Mouse (Mus musculus): ENCODE results near the gene Flt3. TPM values are rescaled to one million over a fixed set of nuclear protein-coding genes. Genes with fewer than 3 reads are reported as not detected.

Flt3 gene
- polyA plus RNA-seq (2016; fragmentation: Nextera tagmentation; extraction: Ambion mirVana): 0.02 and 0.12 TPM in 2 replicates

DNA sequence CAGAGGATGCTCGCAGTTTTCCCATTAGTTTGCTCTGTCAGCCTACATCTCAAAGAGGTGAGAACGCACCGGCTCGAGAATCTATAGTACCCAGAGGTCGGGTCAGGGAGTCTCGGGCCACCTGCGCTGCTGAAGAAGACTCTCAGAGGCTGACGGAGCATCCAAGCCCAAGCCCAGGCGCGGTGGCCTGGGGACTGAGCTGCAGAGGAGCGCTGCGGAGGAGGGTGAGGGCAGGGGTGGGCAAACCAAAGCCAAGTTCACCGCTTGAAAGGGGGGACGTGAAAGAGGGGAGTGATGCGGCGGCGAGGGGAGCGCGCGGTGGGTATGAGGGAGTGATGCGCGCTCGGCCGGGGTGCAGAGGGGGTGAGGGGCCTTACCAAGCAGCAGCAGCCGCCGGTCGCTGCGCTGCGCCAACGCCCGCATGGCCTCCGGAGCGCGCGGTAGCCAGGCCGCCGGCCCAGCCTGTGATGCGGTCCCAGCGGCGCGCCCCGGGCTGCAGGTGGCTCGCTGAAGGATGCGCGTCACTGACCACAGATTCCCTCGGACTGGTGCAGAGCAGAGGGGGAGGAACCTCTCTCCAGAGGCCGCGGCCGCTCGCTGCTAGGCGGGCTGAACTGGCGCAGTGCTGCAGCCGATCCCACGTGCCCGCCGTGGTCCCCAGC is at the start of gene Flt3:
Gene Flt3, minus strand, starts transcription at position 647 of the 662 bp plus-strand sequence.
- H3K4me3 ChIP-seq: peak within 1 kb of the TSS; percentile 58
- no peak within 1 kb of the TSS for H3K27ac ChIP-seq (replicated peaks)
- peaks cover 55% of the 10 kb centered on the region for H3K27me3 ChIP-seq (ENCODE audit: low read depth, poor library complexity, severe bottlenecking)
- H3K4me1 ChIP-seq: peaks cover 15% of the 10 kb centered on the region
- WGBS: under 1% methylated on average over 56 of the region's 56 CpGs
- 0 out of 2 replicates have a peak, but pooled peaks cover 3% of the 10 kb centered on the region for H3K9me3 ChIP-seq (replicated peaks)
- no peaks in the 10 kb centered on the region for H3K36me3 ChIP-seq
- peak; percentile 62 for DNase-seq (ENCODE audit: low spot score)

DNA sequence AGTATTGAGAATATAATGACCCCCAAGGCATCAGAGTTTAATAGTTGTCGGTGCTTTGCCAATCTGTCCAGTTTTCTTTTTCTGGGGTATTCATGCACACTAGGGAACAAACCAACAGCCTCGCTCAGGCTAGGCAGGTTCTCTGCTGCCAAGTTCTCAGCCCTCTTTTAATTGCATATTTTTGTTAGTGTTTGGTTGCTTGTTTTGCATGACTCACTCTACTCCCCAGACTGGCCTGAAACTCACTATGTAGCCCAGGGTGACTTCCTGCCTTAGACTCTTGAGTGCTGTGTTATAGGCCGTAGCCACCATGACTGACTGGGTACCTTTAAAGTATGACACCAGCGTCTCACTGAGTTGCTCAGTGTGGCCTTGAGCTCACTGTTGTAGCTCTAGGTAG is 48.6 kb upstream of the Flt3 start:
- DNase-seq (ENCODE audit: low spot score): no peak
- H3K4me3 ChIP-seq: no peak overlapping the region
- H3K36me3 ChIP-seq: peaks cover 29% of the 10 kb centered on the region
- 84% methylated on average over 4 of the region's 4 CpGs for WGBS
- no peaks in the 10 kb centered on the region for H3K9me3 ChIP-seq (replicated peaks)
- H3K27ac ChIP-seq (replicated peaks): no peak overlapping the region
- H3K27me3 ChIP-seq (ENCODE audit: low read depth, poor library complexity, severe bottlenecking): no peaks in the 10 kb centered on the region
- peaks cover 18% of the 10 kb centered on the region for H3K4me1 ChIP-seq

DNA sequence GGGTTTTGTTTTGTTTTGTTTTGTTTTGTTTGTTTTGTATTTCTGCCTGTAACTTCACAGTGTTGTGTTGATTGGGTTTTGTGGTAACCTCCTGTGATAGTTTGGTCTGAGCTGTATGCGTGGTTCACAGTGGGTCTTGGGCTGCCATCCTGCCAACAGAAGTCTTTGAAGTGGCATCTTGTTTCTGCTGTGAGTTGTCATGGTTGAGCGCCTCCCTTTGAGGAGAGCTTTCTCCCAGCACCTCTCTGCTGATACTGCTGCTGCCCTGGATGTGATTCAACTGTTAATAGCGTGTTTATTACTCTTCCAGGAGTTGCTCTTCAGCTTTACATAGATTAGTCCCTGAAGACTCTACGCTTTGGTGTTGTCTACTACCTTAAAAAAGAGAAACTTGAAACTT is 48.2 kb upstream of the Flt3 start:
- no peaks in the 10 kb centered on the region for H3K9me3 ChIP-seq (replicated peaks)
- no peak overlapping the region for H3K27ac ChIP-seq (replicated peaks)
- no peak overlapping the region for H3K4me3 ChIP-seq
- no peak for DNase-seq (ENCODE audit: low spot score)
- H3K4me1 ChIP-seq: peaks cover 18% of the 10 kb centered on the region
- 39% methylated on average over 4 of the region's 4 CpGs for WGBS
- peaks cover 25% of the 10 kb centered on the region for H3K36me3 ChIP-seq
- no peaks in the 10 kb centered on the region for H3K27me3 ChIP-seq (ENCODE audit: low read depth, poor library complexity, severe bottlenecking)

- H3K4me3 ChIP-seq: no peak overlapping the region
- no peak for DNase-seq (ENCODE audit: low spot score)
- H3K27me3 ChIP-seq (ENCODE audit: low read depth, poor library complexity, severe bottlenecking): no peaks in the 10 kb centered on the region
- no peak overlapping the region for H3K27ac ChIP-seq (replicated peaks)
- 90% methylated on average over 4 of the region's 4 CpGs for WGBS
- H3K4me1 ChIP-seq: peaks cover 18% of the 10 kb centered on the region
- H3K9me3 ChIP-seq (replicated peaks): no peaks in the 10 kb centered on the region
- no peaks in the 10 kb centered on the region for H3K36me3 ChIP-seq
Observed at GRCm38 (mm10) chr5:147445252-147445651, 45.0 kb upstream of the Flt3 start.

DNA sequence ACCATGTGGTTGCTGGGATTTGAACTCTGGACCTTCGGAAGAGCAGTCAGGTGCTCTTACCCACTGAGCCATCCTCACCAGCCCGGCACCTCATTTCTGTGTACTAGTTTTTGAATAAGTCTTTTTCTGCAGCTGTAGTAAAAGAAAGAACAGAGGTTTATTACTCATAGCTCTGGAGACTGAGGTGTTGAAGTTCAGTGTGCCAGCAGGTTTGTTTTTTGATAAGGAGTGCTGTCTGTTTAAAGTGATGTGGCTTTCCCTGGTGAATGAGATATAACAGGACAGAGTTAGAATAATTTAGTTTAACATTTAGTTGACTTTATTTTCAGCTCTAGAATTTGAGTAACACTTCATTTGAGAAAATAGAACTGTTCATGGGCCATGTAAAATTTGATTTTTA is 44.5 kb upstream of the Flt3 start:
- Histone ChIP-seq H3K9me3 (replicated peaks) (no peaks in the 10 kb centered on the region), H3K4me3 (no peak overlapping the region), H3K36me3 (peaks cover 3% of the 10 kb centered on the region; the same call in 1 of the 2 replicates), H3K27ac (replicated peaks) (no peak overlapping the region), H3K27me3 (ENCODE audit: low read depth, poor library complexity, severe bottlenecking) (no peaks in the 10 kb centered on the region), H3K4me1 (peaks cover 18% of the 10 kb centered on the region)
- 88% methylated on average over 2 of the region's 2 CpGs for WGBS
- no peak for DNase-seq (ENCODE audit: low spot score)

DNA sequence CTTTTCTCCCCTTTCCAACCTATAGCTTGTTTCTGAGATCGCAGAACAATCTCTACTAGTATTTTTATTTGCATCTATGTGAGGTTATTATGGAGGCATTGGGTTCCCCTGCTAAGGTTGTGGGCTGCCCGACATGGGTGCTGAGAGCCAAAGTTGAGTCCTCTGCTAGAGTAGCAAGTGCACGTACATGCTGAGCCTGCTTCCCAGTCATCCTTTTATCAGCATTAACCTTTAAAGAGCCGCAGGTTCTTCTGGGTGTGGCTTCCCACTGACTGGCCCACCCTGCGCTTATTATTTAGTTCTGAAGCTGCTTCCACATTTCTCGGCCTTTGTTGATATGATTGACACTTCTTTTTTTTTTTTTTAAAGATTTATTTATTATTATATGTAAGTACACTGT is 44.0 kb upstream of the Flt3 start:
- Histone ChIP-seq H3K4me1 (peaks cover 18% of the 10 kb centered on the region), H3K9me3 (replicated peaks) (no peaks in the 10 kb centered on the region), H3K36me3 (peaks cover 4% of the 10 kb centered on the region), H3K4me3 (no peak overlapping the region), H3K27me3 (ENCODE audit: low read depth, poor library complexity, severe bottlenecking) (no peaks in the 10 kb centered on the region), H3K27ac (replicated peaks) (no peak overlapping the region)
- WGBS: 90% methylated on average over 6 of the region's 6 CpGs
- DNase-seq (ENCODE audit: low spot score): no peak

DNA sequence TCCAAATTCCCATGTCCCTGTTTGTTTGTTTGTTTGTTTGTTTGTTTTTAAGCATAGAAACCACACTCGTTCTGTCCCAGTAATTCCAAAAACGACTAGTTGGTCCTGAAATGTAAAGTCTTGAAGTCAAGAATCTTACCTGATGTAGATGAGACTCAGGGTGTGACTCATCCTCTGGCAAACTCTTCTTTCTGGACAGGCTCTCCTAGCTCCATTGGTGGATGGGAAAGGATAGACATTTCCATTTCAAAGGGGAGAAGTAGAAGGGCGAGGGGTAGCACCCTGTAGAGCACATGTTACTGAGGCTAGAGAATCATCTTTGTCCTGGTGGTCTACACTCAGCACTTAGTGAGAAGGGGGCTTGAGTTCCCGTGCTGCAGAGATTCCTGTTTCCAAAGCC is 42.5 kb upstream of the Flt3 start:
- DNase-seq (ENCODE audit: low spot score): no peak
- H3K27me3 ChIP-seq (ENCODE audit: low read depth, poor library complexity, severe bottlenecking): no peaks in the 10 kb centered on the region
- 79% methylated on average over 4 of the region's 4 CpGs for WGBS
- no peak overlapping the region for H3K27ac ChIP-seq (replicated peaks)
- no peaks in the 10 kb centered on the region for H3K9me3 ChIP-seq (replicated peaks)
- peaks cover 13% of the 10 kb centered on the region for H3K36me3 ChIP-seq
- no peak overlapping the region for H3K4me3 ChIP-seq
- peaks cover 4% of the 10 kb centered on the region; the same call in 1 of the 2 replicates for H3K4me1 ChIP-seq

DNA sequence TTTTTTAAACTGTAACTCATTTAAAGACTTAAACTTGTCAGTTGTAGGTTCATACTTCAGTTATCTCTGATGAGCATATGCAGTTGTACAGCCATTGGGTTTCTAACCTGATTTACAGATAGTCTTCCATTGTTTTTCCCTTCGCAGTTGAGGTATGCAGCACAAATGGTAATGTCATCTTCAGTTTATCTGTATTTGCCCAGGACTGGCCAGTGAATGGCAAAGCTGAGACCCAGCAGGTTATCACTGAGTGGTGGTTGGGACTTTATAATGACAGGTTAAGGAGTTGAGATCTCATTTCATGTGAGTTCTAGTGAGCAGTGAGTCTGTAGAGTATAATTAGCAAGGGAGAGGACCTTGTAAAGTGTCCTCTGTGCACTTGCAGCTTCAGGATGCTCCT is 41.7 kb upstream of the Flt3 start:
- Histone ChIP-seq H3K36me3 (peaks cover 13% of the 10 kb centered on the region), H3K27ac (replicated peaks) (no peak overlapping the region), H3K4me3 (no peak overlapping the region), H3K27me3 (ENCODE audit: low read depth, poor library complexity, severe bottlenecking) (no peaks in the 10 kb centered on the region), H3K4me1 (0 out of 2 replicates have a peak, but pooled peaks cover 2% of the 10 kb centered on the region), H3K9me3 (replicated peaks) (no peaks in the 10 kb centered on the region)
- WGBS: 87% methylated on average over 1 of the region's 1 CpGs
- no peak for DNase-seq (ENCODE audit: low spot score)

DNA sequence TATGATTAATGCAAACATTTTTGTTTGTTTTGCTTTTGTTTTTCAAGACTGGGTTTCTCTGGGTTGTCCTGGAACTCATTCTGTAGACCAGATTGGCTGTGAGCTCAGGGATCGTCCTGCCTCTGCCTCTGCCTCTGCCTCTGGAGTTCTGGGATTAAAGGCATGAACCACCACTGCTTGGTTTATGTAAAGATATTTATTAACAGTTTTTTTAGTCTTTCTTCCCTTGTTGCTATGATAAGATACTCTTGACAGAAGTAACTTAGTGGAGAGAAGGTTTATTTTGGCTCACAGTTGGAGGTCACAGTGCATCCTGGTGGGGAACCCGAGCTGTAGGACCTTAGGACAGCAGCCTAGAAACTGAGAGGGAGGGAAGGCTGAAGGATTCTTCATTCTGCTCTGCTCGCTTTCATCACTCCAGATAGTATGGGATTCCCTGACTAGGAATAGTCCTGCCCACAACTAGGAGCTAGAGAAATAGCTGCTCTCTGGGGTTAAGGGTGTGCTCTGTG is 40.8 kb upstream of the Flt3 start:
- DNase-seq (ENCODE audit: low spot score): no peak
- no peaks in the 10 kb centered on the region for H3K27me3 ChIP-seq (ENCODE audit: low read depth, poor library complexity, severe bottlenecking)
- H3K36me3 ChIP-seq: peaks cover 13% of the 10 kb centered on the region

GRCm38 (mm10) chr5:147436491-147436890 is 36.2 kb upstream of the Flt3 start:
- peaks cover 40% of the 10 kb centered on the region for H3K4me1 ChIP-seq
- no peak overlapping the region for H3K4me3 ChIP-seq
- H3K27ac ChIP-seq (replicated peaks): no peak overlapping the region
- no peaks in the 10 kb centered on the region for H3K27me3 ChIP-seq (ENCODE audit: low read depth, poor library complexity, severe bottlenecking)
- no peak for DNase-seq (ENCODE audit: low spot score)
- H3K36me3 ChIP-seq: peaks cover 25% of the 10 kb centered on the region
- WGBS: 72% methylated on average over 5 of the region's 5 CpGs
- H3K9me3 ChIP-seq (replicated peaks): no peaks in the 10 kb centered on the region

More for the DNA sequence above, 40.8 kb upstream of the Flt3 start:
- H3K4me1 ChIP-seq: peaks cover 8% of the 10 kb centered on the region
- no peak overlapping the region for H3K27ac ChIP-seq (replicated peaks)
- H3K9me3 ChIP-seq (replicated peaks): no peaks in the 10 kb centered on the region
- 82% methylated on average over 3 of the region's 3 CpGs for WGBS
- no peak overlapping the region for H3K4me3 ChIP-seq

GRCm38 (mm10) chr5:147435751-147436150 is 35.5 kb upstream of the Flt3 start:
- 92% methylated on average over 2 of the region's 2 CpGs for WGBS
- DNase-seq (ENCODE audit: low spot score): no peak

DNA sequence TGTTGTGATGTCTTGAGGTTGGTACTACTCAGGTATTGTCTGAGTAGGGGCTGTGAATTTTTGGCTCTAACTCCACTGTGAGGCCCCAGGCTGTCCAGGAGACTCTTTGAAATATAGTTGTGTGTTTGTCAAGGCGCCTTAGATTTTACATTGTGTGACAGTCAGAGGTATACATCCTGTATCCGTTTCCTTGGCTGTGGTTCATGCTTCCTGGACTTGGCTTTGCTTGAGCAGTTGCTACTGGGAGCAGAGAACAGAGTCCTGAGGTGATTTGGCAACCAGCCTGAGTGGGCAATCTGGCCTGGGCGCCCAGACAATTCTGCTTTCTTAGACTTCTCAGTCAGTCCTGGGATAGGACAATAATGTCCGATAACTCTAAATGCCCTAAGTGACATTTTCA is 34.9 kb upstream of the Flt3 start:
- no peaks in the 10 kb centered on the region for H3K9me3 ChIP-seq (replicated peaks)
- 80% methylated on average over 4 of the region's 4 CpGs for WGBS
- H3K36me3 ChIP-seq: peaks cover 25% of the 10 kb centered on the region
- peaks cover 41% of the 10 kb centered on the region for H3K4me1 ChIP-seq
- H3K27ac ChIP-seq (replicated peaks): no peak overlapping the region
- H3K4me3 ChIP-seq: no peak overlapping the region
- no peaks in the 10 kb centered on the region for H3K27me3 ChIP-seq (ENCODE audit: low read depth, poor library complexity, severe bottlenecking)
- DNase-seq (ENCODE audit: low spot score): no peak

More at GRCm38 (mm10) chr5:147435751-147436150, 35.5 kb upstream of the Flt3 start:
- Histone ChIP-seq H3K27ac (replicated peaks) (no peak overlapping the region), H3K9me3 (replicated peaks) (no peaks in the 10 kb centered on the region), H3K27me3 (ENCODE audit: low read depth, poor library complexity, severe bottlenecking) (no peaks in the 10 kb centered on the region), H3K36me3 (peaks cover 25% of the 10 kb centered on the region), H3K4me1 (peaks cover 41% of the 10 kb centered on the region), H3K4me3 (no peak overlapping the region)

GRCm38 (mm10) chr5:147432927-147433326 is 32.6 kb upstream of the Flt3 start:
- WGBS: 92% methylated on average over 8 of the region's 8 CpGs
- Histone ChIP-seq H3K36me3 (peaks cover 12% of the 10 kb centered on the region; the same call in 1 of the 2 replicates), H3K4me3 (no peak overlapping the region), H3K4me1 (peaks cover 48% of the 10 kb centered on the region), H3K27ac (replicated peaks) (no peak overlapping the region), H3K27me3 (ENCODE audit: low read depth, poor library complexity, severe bottlenecking) (no peaks in the 10 kb centered on the region), H3K9me3 (replicated peaks) (no peaks in the 10 kb centered on the region)
- no peak for DNase-seq (ENCODE audit: low spot score)

All from midbrain, embryonic 10.5 days (tissue).